Mouse (Mus musculus) embryonic fibroblast, embryonic 13.5 days (primary cell): ENCODE results near the gene Sesn1.

Experiments used
- CTCF ChIP-seq: IDR thresholded peaks from 2 replicates; pipeline ENCODE4 v1.5.1; 2011; ENCODE audit warnings: mild to moderate bottlenecking, control low read depth, low read length, moderate library complexity, borderline replicate concordance; ENCODE audit not compliant: insufficient read depth
- POLR2A ChIP-seq: IDR thresholded peaks from 2 replicates; pipeline ENCODE4 v1.6.1; 2011; ENCODE audit warnings: low read depth, mild to moderate bottlenecking, control low read depth, low read length, moderate library complexity

GRCm38 (mm10) chr10:41805729-41806355 is 3.9 kb upstream of the Sesn1 start:
- TF ChIP-seq CTCF: no peak
- TF ChIP-seq POLR2A: no peak
